Mouse (Mus musculus) left cerebral cortex, adult 8-10 months (tissue): ENCODE results near the gene Nrip1. TPM values are rescaled to one million over a fixed set of nuclear protein-coding genes. Genes with fewer than 3 reads are reported as not detected.
"Not testable (repeated sequence)": the region's sequence is repeated elsewhere in the genome, so short reads cannot be mapped to it uniquely, and the experiment has no call there.

Experiments
- DNase-seq, 2 experiments: peaks; one replicate each; pipeline ENCODE4 v3.0.0; 2022; ENCODE audit warnings: low spot score in 2 of 2
- total RNA-seq, 4 experiments: library from RNA; stranded (reverse); gene quantifications; 2 replicates each; pipeline ENCODE4 v1.2.4; 2022

Nrip1 gene
- total RNA-seq: 10 to 100 TPM; 46.2 to 50.5 (median 48.1) TPM

DNA sequence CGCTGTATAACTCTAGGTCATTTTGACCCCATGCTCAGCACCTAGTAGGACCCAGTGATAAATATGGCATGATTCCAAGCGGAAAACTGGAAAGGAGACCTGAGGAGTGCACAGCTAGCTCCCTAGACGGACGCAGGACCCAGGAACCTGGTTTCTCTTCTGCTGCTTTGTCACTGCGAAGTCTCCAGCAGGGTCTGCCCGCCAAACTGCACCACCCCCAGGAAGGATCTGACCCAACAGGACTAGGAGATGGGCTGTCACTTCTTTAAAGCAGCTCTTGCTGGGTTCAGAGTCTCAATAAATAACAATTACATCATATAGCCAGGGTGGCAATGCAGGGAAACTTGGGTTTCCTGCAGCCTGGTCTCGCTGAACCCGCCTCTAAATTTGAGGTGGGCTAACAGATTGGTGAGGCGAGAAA lies at the start of gene Nrip1:
Gene Nrip1, minus strand, starts transcription at position 157 of the 421 bp plus-strand sequence.
- peak in 1 of 2 experiments; percentile 54 for DNase-seq

DNA sequence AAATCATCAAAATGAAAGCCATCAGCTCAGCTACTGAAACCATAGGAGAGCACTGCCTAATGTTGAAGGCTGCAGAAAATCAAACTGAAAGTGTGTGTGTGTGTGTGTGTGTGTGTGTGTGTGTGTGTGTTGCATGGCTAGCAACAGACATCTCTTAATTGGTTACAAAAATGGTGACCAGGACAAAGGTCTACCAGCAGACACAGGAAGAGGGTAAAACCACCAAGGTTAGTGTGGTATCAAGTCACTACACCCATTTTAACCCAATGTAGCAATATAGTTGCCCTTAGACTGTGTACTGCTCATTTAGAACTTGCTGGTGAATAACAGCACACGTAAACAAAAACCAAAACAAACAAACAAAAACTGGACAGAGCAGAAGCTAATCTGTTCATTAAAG lies 48.9 kb upstream of the Nrip1 start:
- DNase-seq: no peak

DNA sequence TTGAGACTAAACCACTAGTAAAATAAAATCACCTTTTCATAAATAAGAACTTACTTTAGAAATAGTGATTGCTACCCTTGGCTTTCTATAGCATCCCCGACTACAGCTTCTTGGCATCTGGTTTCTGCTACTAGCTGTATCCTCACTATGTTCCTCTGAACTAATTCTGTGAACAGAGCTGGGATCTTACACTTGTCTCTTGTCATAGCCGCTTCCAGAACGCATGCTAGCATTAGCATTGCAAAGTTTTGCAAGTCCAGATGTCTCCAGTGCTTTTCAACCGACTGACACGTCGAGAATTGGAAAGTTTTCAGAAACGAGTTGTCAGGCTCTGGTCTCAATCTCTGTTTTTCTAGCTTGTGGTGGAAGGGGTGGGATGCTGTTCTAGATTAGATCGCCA lies 46.2 kb upstream of the Nrip1 start:
- no peak for DNase-seq

DNA sequence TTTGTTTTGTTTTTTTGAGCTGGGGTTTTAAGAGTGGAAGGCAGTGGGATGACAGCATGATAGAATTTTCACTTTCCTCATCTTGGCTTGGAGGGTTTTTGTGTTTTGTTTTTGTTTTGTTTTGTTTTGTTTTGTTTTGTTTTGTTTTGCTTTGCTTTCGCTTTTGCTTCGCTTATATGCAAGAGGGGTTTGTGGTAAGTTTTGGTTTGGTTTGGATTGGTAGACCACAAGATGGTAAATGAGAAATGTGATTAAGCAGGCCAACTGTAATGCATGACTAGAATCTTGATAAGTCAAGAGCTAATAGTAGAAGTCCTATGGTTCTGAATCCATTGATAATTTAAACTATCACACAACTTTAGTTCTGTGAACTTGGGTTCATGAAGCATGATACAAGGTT lies 42.9 kb upstream of the Nrip1 start:
- DNase-seq: no peak

DNA sequence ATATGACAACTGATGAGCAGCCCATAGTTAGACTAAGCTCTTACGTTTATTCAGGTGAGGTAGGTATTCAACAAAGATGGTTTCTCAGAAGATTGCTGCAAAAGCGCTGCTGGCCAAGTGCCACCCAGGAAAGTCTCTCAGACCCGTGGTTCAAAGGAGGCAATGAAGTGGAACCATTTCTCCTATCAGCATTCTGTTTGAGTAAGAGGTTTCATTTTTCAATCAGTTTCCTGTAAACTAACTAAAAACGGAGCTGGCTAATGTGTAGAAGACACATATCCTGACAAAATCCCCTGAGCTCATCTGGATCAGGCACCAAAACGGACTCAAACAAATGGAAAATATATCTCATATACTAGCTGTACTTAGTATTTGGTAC lies 42.4 kb upstream of the Nrip1 start:
- DNase-seq: no peak

DNA sequence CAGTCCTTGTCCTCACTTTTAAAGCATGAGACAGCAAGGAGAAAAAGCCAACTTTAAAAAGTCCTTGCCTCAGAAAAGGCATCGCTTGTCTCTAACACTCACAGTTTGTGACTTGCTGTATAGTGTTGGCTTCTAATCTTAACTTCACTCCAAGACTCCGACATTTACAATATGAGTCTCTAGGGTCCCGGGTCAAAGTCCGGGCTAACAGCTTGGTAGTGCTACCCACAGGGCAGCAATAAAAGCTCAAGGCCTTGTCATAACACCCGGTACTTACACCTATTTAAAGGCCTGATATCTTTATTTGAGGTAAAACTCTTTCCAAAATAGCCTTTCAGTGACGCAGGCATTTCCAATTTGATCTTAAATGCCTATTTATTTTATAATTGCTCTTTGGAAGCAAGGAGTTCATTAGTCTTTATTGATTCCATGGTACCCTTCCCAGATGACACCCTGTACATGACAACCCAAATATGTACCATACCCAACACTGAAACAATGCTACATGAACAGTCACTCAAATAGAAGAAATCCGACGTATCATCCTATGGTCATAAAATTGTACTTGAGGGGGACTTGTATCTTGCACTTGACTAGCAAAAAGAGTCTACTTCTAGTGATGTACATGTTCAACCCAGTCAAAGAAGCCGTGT lies 41.9 kb upstream of the Nrip1 start:
- no peak for DNase-seq

DNA sequence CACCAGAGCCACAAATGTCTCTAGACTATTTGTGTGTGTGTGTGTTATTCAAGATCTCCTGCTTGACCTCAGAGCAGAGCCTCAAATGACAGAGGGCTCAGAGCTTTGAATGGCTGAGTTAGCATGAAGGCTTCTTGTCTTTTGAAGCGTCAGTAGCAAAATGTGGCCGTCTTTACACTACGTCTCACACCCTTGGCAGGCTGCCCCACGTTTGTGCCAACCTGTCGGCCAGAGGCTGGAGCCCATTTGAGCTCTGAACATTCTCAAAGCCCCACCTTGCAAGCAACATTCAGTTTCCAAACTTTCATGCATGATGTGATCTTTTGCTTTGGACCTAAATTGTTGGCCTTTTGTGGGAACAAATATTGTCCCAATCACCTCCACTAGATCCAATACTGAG lies 40.9 kb upstream of the Nrip1 start:
- DNase-seq: no peak

DNA sequence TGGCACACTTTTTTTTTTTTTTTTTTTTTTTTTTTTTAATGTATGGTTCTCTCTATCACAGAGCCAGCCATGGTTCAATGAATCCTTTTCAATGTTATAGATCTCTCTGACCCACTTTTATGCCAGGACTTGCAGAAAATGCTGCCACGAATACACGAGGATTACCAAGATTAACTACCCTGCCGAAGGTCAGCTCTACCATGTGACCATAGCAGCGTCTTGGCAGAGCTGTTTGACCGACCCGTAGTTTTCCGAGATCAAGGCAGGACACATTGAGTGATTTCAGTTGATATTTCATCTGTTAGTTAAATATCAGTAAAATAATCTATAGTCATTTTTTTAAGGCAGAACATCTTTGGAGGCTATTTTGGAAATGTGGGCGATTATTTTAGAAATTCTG lies 40.0 kb upstream of the Nrip1 start:
- DNase-seq: no peak

DNA sequence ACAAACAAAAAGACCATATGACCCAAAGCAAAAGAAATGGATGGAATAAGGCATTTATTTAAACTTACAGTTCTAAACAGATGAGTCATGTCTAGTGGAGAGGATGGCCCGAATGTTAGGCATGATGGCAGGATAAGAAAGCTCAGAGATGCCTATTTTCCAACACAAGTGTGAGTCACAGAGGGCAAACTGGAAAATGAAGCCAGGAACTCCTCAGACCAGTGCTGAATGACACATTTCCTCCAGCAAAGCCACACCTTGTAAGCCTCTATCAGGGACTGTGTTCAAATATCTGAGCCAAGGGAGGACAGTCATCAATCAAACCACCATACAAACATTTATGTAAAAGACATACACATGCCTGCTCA lies 35.7 kb upstream of the Nrip1 start:
- DNase-seq: no peak

DNA sequence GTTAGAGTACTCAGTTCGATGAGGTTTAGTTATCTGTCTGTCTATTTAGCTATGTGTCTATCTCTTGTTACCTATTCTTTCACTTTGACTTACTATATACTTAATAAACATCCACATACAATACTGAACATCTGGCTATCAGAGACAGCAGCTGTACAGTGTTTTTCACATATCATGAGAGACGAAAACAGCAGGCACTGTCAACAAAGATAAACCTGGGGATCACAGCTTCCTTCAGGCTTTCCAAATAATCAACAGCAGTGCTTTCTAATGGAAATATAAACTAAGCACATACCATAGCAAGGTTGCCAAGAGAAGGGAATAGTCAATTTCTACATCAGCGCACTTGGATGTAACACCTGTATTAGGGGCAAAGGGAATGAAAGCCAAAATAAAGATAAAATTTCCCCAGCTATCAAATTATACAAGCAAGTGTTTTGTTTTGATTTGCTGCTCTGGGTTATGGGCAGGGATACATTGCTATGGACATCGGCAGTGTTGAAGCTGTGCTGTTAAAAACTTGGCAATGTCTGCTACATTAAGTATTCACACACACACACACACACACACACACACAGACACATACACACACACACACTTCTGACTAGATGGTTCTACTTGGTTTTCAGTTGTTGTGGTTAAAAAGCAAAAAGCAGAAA lies 35.2 kb upstream of the Nrip1 start:
- DNase-seq: no peak

DNA sequence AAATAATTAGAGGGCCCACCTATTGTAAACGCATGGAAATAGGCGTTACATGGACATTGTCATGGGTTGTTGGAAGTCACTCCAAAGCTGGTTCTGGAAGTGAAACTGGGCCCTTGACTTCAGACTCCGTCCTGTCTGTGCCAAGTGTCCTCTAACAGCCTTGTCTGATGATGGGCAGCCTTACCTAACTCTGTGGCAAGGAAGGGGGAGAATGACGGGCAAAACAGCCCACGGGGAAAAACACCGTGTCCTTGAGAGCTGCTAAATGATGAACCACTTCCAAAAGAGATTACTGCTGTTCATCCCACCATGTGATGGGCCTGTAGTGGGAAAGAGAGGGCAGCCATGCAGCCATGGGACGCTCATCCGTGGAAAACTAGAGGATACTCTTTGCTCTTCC lies 34.6 kb upstream of the Nrip1 start:
- DNase-seq: no peak

DNA sequence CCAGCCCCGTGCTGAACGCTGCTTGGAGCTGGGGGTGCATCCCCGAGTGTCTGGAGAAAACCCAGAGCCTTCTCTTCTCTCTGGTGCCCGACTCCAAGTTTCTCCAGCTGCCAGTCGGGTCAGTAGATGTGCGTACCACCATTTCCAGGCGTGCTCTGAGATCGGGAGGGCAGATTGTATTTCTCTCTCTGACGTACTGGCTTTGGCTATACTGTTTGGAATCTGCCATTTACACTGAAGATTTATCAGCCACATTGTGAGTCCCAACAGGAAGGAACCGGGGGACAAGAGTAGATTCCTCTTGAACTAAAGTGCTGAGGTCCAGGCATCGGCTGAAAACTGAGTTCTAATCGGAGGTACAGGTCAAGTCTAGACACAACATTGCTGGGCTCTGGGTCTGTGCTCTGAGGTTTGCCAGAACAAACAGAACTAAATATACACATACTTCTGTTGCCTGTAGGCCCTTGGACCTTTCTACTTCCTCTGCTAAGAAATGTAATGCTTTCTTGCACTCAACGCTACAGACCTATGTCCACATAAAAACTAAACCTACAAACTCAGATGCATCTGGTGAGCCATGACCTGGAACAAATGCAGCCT lies 33.8 kb upstream of the Nrip1 start:
- no peak for DNase-seq

DNA sequence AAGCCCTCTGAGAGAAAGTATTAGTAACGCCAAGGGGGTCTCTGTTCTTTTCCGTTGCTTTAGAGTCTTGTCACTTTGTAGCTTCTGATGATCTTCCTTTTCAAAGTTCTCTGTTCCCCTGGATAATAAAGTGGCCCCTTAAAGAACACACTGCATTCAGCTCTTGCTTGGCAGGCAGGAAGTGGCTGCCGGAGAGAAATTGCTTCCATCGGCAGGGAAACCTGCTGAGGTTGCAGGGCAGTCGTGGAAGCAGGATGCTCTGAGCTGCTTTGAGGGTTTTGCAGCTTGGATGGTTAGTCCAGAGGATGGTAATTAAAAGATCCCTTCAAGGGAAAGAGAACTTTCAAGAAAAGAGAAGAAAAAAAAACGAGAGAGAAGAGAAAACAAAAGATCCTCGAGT lies 33.3 kb upstream of the Nrip1 start:
- DNase-seq: no peak

DNA sequence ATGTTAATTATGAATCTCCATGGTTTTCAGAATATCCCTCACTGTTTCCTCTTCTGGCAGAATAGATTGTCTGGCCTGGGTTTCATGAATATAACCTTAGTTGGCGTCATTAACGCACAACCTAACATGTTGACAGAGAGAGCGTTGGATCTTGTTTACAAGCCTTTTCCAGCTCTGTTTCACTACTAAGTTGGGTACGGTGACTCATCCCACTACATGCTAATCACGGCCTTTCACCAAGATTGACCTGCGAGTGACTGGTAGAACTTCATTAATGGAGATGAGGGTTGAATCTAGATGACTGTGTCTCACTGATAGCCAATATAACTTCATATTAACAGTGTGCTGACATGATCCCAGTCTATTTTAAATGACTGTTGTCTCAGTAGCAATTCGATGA lies 32.7 kb upstream of the Nrip1 start:
- DNase-seq: no peak

DNA sequence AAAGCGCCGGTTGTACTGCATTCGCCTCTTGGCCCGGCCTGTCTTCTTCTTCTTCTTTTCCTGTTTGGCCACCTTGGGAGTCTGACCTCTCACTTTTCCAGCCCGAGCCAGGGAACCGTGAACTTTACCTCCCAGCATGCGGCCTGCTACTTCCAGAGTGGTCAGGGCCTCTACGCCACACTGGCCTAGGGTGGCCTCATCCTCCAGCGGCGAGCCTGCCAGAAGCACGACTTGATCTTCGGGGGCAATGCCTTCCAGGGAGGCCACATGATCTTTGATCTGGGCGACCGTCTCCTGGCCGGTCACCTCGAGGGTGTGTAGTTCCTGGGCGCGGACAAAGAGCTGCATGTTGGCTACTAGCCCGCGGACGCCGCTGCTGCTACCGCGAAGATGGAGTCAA lies 29.7 kb upstream of the Nrip1 start:
- not testable (repeated sequence) for DNase-seq

DNA sequence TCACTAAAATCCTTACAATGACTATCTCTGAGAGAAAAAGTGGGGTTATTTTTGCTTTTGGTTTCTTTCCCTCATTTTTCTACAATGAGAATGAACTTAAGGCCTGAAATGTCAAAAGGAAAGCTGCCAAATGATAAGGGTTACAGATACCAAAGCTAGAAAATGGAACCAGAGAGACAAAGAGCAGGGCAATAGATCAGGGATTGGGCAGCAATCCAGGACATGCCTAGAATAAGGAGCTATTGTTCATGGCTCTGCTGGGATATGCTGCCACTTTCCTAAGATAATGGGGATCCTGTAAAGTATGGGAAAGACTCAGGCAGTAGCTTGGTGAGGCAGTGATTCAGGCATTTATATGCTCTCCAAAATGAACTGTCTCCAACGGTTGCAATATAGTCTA lies 22.9 kb upstream of the Nrip1 start:
- DNase-seq: no peak

DNA sequence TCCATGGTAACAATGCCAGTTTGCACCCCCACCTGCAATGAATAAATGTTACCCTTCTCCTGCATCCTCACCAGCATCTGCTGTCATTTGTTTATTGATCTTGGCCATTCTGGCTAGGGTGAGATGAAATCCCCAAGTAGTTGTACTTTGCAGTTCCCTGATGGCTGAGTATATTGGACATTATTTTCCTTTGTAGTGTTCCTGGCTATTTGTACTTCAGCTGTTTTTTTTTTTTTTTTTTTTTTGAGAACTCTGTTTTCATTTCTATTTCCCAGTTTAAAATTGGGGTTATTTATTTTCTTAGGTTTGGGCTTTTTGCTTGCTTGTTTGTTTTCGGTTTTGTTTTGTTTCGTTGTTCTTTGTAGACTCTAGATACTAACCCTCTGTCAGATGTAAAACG lies 19.6 kb upstream of the Nrip1 start:
- no peak for DNase-seq

DNA sequence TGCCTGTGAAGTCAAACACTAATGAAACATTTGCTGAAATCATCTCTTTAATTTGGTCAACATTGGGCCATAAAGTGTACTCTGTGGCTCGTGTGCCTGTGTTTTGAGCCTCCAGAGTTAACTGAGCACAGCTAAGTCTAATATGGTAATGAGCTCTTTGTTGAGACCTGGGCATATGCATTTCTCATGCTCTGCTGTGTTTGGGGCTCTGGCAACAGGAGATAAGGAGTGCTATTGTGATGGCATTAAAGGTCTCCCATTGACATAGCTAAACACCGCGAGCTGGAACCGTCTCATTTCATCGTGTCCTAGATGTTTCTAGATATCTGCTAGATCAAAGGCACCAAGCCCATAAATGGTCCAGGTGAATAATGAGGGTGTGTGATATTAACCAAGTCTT lies 12.9 kb upstream of the Nrip1 start:
- DNase-seq: no peak

DNA sequence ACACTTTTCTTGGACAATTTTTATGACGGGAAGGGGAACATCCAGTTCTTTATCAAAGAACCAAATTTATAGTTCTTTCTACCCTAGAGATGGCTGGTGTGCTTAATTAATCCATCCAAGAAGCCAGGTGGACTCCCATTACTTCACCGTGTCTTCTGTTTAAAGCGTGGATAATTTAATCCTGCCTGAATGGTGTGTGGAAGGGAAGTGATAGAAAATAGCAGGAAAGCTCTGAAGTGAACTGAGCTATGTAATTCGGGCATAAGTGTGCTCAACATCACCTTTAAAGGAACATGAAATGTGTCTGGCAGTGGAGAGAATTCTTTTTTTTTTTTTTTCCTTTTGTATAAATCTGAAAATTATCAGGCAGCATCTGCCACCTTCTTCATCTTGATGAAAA lies 12.4 kb upstream of the Nrip1 start:
- no peak for DNase-seq

DNA sequence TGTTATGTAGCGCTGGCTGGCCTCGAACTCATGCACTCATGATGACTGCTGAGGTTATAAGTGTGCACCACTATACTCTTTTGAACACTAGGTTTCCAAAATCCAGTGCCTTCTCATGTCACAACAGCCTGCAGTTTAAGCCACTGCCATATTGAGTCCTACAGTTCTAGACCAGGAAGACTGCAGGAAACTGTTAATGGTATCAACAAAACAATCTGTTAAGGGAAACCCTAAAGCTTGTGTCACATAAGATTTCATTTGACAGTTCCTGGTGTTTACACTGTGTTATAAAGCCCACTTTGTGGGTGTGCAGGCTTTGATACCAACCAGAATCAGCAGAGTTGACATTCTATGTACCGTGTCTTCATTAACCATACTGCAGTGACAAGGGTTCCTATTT lies 3.6 kb upstream of the Nrip1 start:
- no peak for DNase-seq

DNA sequence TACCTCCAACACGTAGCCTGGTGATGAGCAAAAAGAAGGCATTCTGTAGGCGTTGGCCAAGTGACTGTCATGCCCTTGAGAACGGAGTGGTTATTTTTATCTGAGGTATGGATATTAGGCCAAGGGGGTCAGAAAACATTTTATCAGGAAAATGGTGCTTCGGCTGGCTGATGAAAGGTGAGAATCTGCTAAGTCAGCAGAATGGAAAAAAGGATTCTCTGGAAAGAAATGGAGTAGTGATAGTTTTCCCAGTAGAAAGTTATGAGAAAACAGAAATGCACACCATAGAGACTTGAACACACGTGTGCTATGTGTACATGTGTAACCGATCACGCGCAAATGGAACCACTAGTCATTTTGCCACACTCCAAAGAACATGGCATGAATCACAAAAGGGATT lies 3.0 kb upstream of the Nrip1 start:
- no peak for DNase-seq

DNA sequence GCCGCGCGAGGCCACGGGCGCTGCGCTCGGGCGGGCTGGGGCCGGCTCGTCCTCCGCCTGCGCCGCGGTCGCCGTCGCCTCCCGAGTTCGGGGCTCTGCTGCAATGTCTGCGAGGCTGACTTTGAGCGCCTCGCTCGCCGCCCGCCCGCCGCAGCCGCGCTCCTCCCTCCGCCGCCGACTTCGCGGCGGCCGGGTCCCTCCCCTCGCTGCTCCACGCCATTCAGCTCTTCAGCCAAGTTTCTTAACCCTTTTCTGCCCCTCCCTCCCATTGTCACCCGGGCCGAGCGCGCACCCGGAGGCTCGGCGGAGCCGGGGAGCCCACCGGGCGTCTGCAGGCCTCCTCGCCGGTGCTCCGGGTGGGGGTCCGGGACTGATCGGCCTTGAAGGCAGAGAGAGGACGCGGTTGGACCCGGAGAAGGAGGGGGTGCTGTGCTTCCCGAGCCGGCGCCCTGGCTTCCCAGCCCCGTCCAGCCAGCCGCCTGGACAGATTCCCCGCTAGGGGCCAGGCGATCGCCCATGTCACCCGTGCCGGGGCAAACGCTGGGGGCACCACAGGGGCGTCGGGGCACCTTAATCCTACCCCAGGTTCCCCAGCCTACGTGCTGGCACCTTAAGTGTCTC lies 576 bp downstream of the Nrip1 start:
- peak; percentile 67 to 71 for DNase-seq
